Mouse (Mus musculus) E14TG2a.4 (cell line): ENCODE data around the gene Iqcj.

Experiments used
- CTCF ChIP-seq: conservative IDR thresholded peaks from 2 replicates; pipeline ENCODE4 v1.5.1; 2014; ENCODE audit warnings: low read length
- NANOG ChIP-seq: IDR thresholded peaks from 2 replicates; pipeline ENCODE4 v1.6.1; 2014; ENCODE audit warnings: borderline replicate concordance, low read length, mixed read lengths
- POU5F1 ChIP-seq: IDR thresholded peaks from 2 replicates; pipeline ENCODE4 v1.6.1; 2014; ENCODE audit warnings: low read length, borderline replicate concordance

GRCm38 (mm10) chr3:67908586-67908985, 16.6 kb downstream of the Iqcj start:
- no peak for TF ChIP-seq CTCF
- TF ChIP-seq NANOG = no peak
- TF ChIP-seq POU5F1 = no peak
